In genomic region chr17:31061346-31062095, GRCm38 (mm10) we compare ENCODE assay signal across 9 mouse cellular contexts. TPM values are rescaled to one million over a fixed set of nuclear protein-coding genes. Genes with fewer than 3 reads are reported as not detected.
DNase-seq lines count a peak whose midpoint lies in the region; ATAC-seq and TF ChIP-seq lines count a peak whose summit lies in the region.
"Had no signal": no experiment of that assay in that cellular context is flagged by ENCODE, and none has a peak within 500 bp of the region (broad histone marks: within the 10 kb centered on the region; RNA-seq: fewer than 3 reads in every experiment).

No protein-coding gene starts in this region.

- H3K4me3 ChIP-seq in heart, embryonic 12.5 days, result no peak overlapping the region
- H3K4me3 ChIP-seq in megakaryocyte, embryonic 14.5 days (replicated peaks), result peak overlapping the region; percentile 50
- no peak overlapping the region for H3K4me3 ChIP-seq in heart, postnatal 0 days (ENCODE audit: low read depth, low read length)
- no peak overlapping the region for H3K4me3 ChIP-seq in liver, postnatal 0 days (ENCODE audit: low read depth, low read length)
- H3K4me3 ChIP-seq: embryonic facial prominence, embryonic 15.5 days had no signal

- TF ChIP-seq EP300 in heart, postnatal 0 days (IDR thresholded peaks at IDR 0.05; ENCODE audit: low read depth), result no peak
- TF ChIP-seq EP300 in liver, postnatal 0 days (IDR thresholded peaks at IDR 0.05; ENCODE audit: low read depth), result no peak

- peaks cover 35% of the 10 kb centered on the region for H3K4me1 ChIP-seq in heart, embryonic 12.5 days (replicated peaks)
- H3K4me1 ChIP-seq in megakaryocyte, embryonic 14.5 days, result peaks cover 68% of the 10 kb centered on the region
- peaks cover 22% of the 10 kb centered on the region for H3K4me1 ChIP-seq in heart, postnatal 0 days (ENCODE audit: control insufficient read depth, insufficient read depth)
- peaks cover 49% of the 10 kb centered on the region for H3K4me1 ChIP-seq in liver, postnatal 0 days (ENCODE audit: insufficient read depth)

- 0 out of 2 replicates have a peak overlapping the region, but pooled peaks have one; percentile 8 for H3K27ac ChIP-seq in heart, embryonic 12.5 days (ENCODE audit: poor library complexity, severe bottlenecking)
- H3K27ac ChIP-seq in heart, postnatal 0 days (ENCODE audit: low read depth), result peak overlapping the region; percentile 75
- peak overlapping the region; percentile 66 for H3K27ac ChIP-seq in liver, postnatal 0 days (ENCODE audit: low read depth)
- H3K27ac ChIP-seq: embryonic facial prominence, embryonic 15.5 days had no signal

- no peak for DNase-seq in heart, adult 18-20 months
- no peak for DNase-seq in heart, postnatal 0 days (ENCODE audit: low spot score)
- no peak for DNase-seq in liver, postnatal 0 days
- DNase-seq in left cerebral cortex, adult 11 months (ENCODE audit: low spot score), result no peak
- no peak for DNase-seq in right cerebral cortex, postnatal 14 days

- WGBS in heart, embryonic 12.5 days, result 57% methylated on average over 3 of the region's 3 CpGs
- WGBS in heart, postnatal 0 days, result 63% methylated on average over 3 of the region's 3 CpGs
- WGBS in liver, postnatal 0 days (ENCODE audit: insufficient replicate concordance), result 58% methylated on average over 3 of the region's 3 CpGs

- TF ChIP-seq CTCF in heart, postnatal 0 days (IDR thresholded peaks at IDR 0.05; ENCODE audit: low read depth), result no peak
- no peak for TF ChIP-seq CTCF in liver, postnatal 0 days (IDR thresholded peaks at IDR 0.05; ENCODE audit: low read depth)

- no peaks in the 10 kb centered on the region for H3K9me3 ChIP-seq in heart, embryonic 12.5 days (replicated peaks)
- no peaks in the 10 kb centered on the region for H3K9me3 ChIP-seq in megakaryocyte, embryonic 14.5 days
- H3K9me3 ChIP-seq in heart, postnatal 0 days (replicated peaks; ENCODE audit: control insufficient read depth, low read length), result no peaks in the 10 kb centered on the region
- H3K9me3 ChIP-seq in liver, postnatal 0 days (ENCODE audit: low read length), result no peaks in the 10 kb centered on the region
- H3K9me3 ChIP-seq: embryonic facial prominence, embryonic 15.5 days had no signal

- peaks cover 19% of the 10 kb centered on the region for H3K27me3 ChIP-seq in heart, embryonic 12.5 days (replicated peaks)
- peaks cover 10% of the 10 kb centered on the region for H3K27me3 ChIP-seq in megakaryocyte, embryonic 14.5 days (replicated peaks)
- no peaks in the 10 kb centered on the region for H3K27me3 ChIP-seq in heart, postnatal 0 days (ENCODE audit: control insufficient read depth, insufficient read depth, low read length)
- H3K27me3 ChIP-seq in liver, postnatal 0 days (ENCODE audit: insufficient read depth, low read length), result peaks cover 9% of the 10 kb centered on the region; the same call in 1 of the 2 replicates

- H3K9ac ChIP-seq in heart, embryonic 12.5 days, result no peak overlapping the region
- H3K9ac ChIP-seq in heart, postnatal 0 days (replicated peaks; ENCODE audit: low read depth, low read length), result no peak overlapping the region
- H3K9ac ChIP-seq in liver, postnatal 0 days (replicated peaks), result no peak overlapping the region
- H3K9ac ChIP-seq: embryonic facial prominence, embryonic 15.5 days had no signal

- 0 out of 2 replicates have a peak, but pooled peaks cover 3% of the 10 kb centered on the region for H3K36me3 ChIP-seq in heart, embryonic 12.5 days
- H3K36me3 ChIP-seq in megakaryocyte, embryonic 14.5 days (replicated peaks; ENCODE audit: low read length), result peaks cover 28% of the 10 kb centered on the region
- H3K36me3 ChIP-seq in heart, postnatal 0 days (replicated peaks; ENCODE audit: control insufficient read depth, insufficient read depth, low read length), result no peaks in the 10 kb centered on the region; the same call in 1 of the 2 replicates
- H3K36me3 ChIP-seq in liver, postnatal 0 days (replicated peaks; ENCODE audit: insufficient read depth, low read length), result peaks cover 8% of the 10 kb centered on the region; the same call in 1 of the 2 replicates
- H3K36me3 ChIP-seq: embryonic facial prominence, embryonic 15.5 days had no signal

- no peak overlapping the region for H3K4me2 ChIP-seq in heart, embryonic 12.5 days
- peak overlapping the region; percentile 44; the same call in 1 of the 2 replicates for H3K4me2 ChIP-seq in heart, postnatal 0 days (ENCODE audit: low read depth, low read length)
- H3K4me2 ChIP-seq in liver, postnatal 0 days (ENCODE audit: low read depth, low read length), result peak overlapping the region; percentile 90
- H3K4me2 ChIP-seq: embryonic facial prominence, embryonic 15.5 days had no signal

- ATAC-seq in heart, embryonic 12.5 days (ENCODE audit: insufficient number of reproducible peaks, low FRiP score), result no peak
- no peak for ATAC-seq in megakaryocyte, adult 5-6 weeks (ENCODE audit: poor library complexity, severe bottlenecking)
- ATAC-seq in heart, postnatal 0 days (ENCODE audit: insufficient read depth, low read depth), result no peak
- ATAC-seq in liver, postnatal 0 days, result no peak

RNA-seq across cellular contexts. Expression of gene Abcg1, which starts 4.0 kb away (rescaled TPM):
- 5.5 and 6.6 TPM in 2 replicates for polyA plus RNA-seq in heart, embryonic 12.5 days (2016; fragmentation: Nextera tagmentation; extraction: Ambion mirVana)
- total RNA-seq in heart, adult 18-20 months (2021), result 1 to 10 TPM; 7.9 to 8.9 TPM
- polyA plus RNA-seq in megakaryocyte, embryonic 14.5 days (2012; ENCODE audit: insufficient read depth, low replicate concordance), result 5.5 and 7.8 TPM in 2 replicates
- total RNA-seq in megakaryocyte, adult 5-6 weeks (2015), result 13.2 and 20.1 TPM in 2 replicates
- 19.2 and 23.7 TPM in 2 replicates for total RNA-seq in megakaryocyte, adult 5-6 weeks (2017)
- 11.3 and 13.5 TPM in 2 replicates for total RNA-seq in heart, postnatal 0 days (2014; rRNA removed; ENCODE audit: low replicate concordance)
- 9.6 and 10.1 TPM in 2 replicates for polyA plus RNA-seq in heart, postnatal 0 days (2015; fragmentation: Nextera tagmentation; extraction: Ambion mirVana)
- 8.9 and 9.4 TPM in 2 replicates for polyA plus RNA-seq in liver, postnatal 0 days (2015; fragmentation: Nextera tagmentation; extraction: Ambion mirVana)

Comparison
In these comparisons a context has a peak if more than half of its experiments do, and no peak if none do; other contexts are left out.
1. H3K27ac ChIP-seq: peak in every context shown above with its lines; median percentile 75 in heart, postnatal 0 days; 66 in liver, postnatal 0 days; 8 in heart, embryonic 12.5 days.